Mouse (Mus musculus) hindbrain, postnatal 0 days (tissue): ENCODE measurements around the gene Pou2f3. TPM values are rescaled to one million over a fixed set of nuclear protein-coding genes. Genes with fewer than 3 reads are reported as not detected.
A peak's percentile ranks its signal among the peaks of the same experiment; 100 is the strongest.

ENCODE experiments used
- ATAC-seq: fragments of 200-750 bp; cut with Nextera tagmentation; 2 replicates; pipeline ENCODE4 v1.8.0; 2017; ENCODE audit warnings: mild to moderate bottlenecking, moderate TSS enrichment, moderate library complexity
- DNase-seq: peaks from one replicate; pipeline ENCODE4 v3.0.0-alpha.2; 2015; ENCODE audit warnings: low spot score
- H3K27ac ChIP-seq: fragments of 300-500 bp; sonication (generic); 2 replicates; pipeline ENCODE4 v1.5.1; 2014; ENCODE audit warnings: mild to moderate bottlenecking
- H3K27me3 ChIP-seq: fragments of 300-500 bp; sonication (generic); 2 replicates; pipeline ENCODE4 v1.6.1; 2014; ENCODE audit warnings: low read length, mixed read lengths; ENCODE audit not compliant: insufficient read depth
- H3K36me3 ChIP-seq: fragments of 300-500 bp; sonication (generic); 2 replicates; pipeline ENCODE4 v1.6.1; 2014; ENCODE audit warnings: low read length, mixed read lengths; ENCODE audit not compliant: insufficient read depth
- H3K4me1 ChIP-seq: fragments of 300-500 bp; sonication (generic); 2 replicates; pipeline ENCODE4 v1.6.1; 2014; ENCODE audit warnings: antibody characterized with exemption, low read length, mixed read lengths; ENCODE audit not compliant: insufficient read depth
- H3K4me2 ChIP-seq: fragments of 300-500 bp; sonication (generic); 2 replicates; pipeline ENCODE4 v1.6.1; 2014; ENCODE audit warnings: low read depth, mild to moderate bottlenecking, low read length, moderate library complexity, mixed read lengths
- H3K4me3 ChIP-seq: fragments of 300-500 bp; sonication (generic); 2 replicates; pipeline ENCODE4 v1.5.1; 2014; ENCODE audit warnings: low read length
- H3K9ac ChIP-seq: fragments of 300-500 bp; sonication (generic); replicated peaks from 2 replicates; pipeline ENCODE4 v1.6.1; 2014; ENCODE audit warnings: mild to moderate bottlenecking, low read length, moderate library complexity, mixed read lengths
- H3K9me3 ChIP-seq: fragments of 300-500 bp; sonication (generic); 2 replicates; pipeline ENCODE4 v1.6.1; 2016; ENCODE audit warnings: low read length, mixed read lengths
- CTCF ChIP-seq: IDR thresholded peaks from 2 replicates; pipeline ENCODE4 v1.5.1; 2016; ENCODE audit warnings: antibody characterized with exemption, control low read depth, low read depth
- WGBS: fragments of 180-500 bp; shearing (Covaris S2); extraction: QIAGEN DNeasy Blood & Tissue Kit; methylation state at CpG from one replicate; pipeline ENCODE4 v1.1.7; 2014; 5-methylcytosine and 5-hydroxymethylcytosine counted together
- polyA plus RNA-seq: library from polyadenylated mRNA; unstranded; fragments of >200 nt; fragmentation: Nextera tagmentation; extraction: Ambion mirVana; gene quantifications from 2 replicates; pipeline ENCODE4 v1.2.1, GENCODE M21; 2015
- total RNA-seq: library from RNA; depleted of rRNA; stranded (reverse); fragments of >200 nt; gene quantifications from 2 replicates; pipeline ENCODE4 v1.2.3, GENCODE M21; 2014

Pou2f3 gene
- total and polyA plus RNA-seq, 2 experiments from 2014 or later, result 0.10 to 0.13 TPM

GRCm38 (mm10) chr9:43116134-43116996 lies 93.8 kb downstream of the Pou2f3 start, which contains the start of gene Tmem136:
Gene Tmem136, minus strand, starts transcription at chr9:43116570.
- Histone ChIP-seq H3K4me1 (peaks cover 6% of the 10 kb centered on the region), H3K4me2 (peak within 1 kb of the TSS; percentile 73), H3K9ac (peak within 1 kb of the TSS; percentile 92), H3K36me3 (peaks cover 5% of the 10 kb centered on the region; the same call in 1 of the 2 replicates), H3K9me3 (no peaks in the 10 kb centered on the region), H3K27ac (peak within 1 kb of the TSS; percentile 82), H3K27me3 (no peaks in the 10 kb centered on the region), H3K4me3 (peak within 1 kb of the TSS; percentile 83)
- TF ChIP-seq CTCF, result peak; percentile 50
- peak; percentile 96 for ATAC-seq
- 4% methylated on average over 55 of the region's 55 CpGs for WGBS
- peak; percentile 85 for DNase-seq

- no peaks in the 10 kb centered on the region for H3K9me3 ChIP-seq
- WGBS, result 13% methylated on average over 12 of the region's 12 CpGs
- peak overlapping the region; percentile 73 for H3K4me2 ChIP-seq
- H3K4me1 ChIP-seq, result peaks cover 6% of the 10 kb centered on the region
- DNase-seq (no peak), ATAC-seq (no peak)
- peak overlapping the region; percentile 82 for H3K27ac ChIP-seq
- no peak for TF ChIP-seq CTCF
- H3K4me3 ChIP-seq, result peak overlapping the region; percentile 83
- H3K9ac ChIP-seq, result peak overlapping the region; percentile 92
- H3K27me3 ChIP-seq, result no peaks in the 10 kb centered on the region
- peaks cover 11% of the 10 kb centered on the region for H3K36me3 ChIP-seq
Observed at GRCm38 (mm10) chr9:43115431-43116133, 94.6 kb downstream of the Pou2f3 start.

GRCm38 (mm10) chr9:43114833-43115232 lies 95.3 kb downstream of the Pou2f3 start:
- TF ChIP-seq CTCF, result no peak
- 95% methylated on average over 4 of the region's 4 CpGs for WGBS
- no peak for DNase-seq
- peak overlapping the region; percentile 73 for H3K4me2 ChIP-seq
- ATAC-seq, result no peak
- H3K4me3 ChIP-seq, result no peak overlapping the region
- H3K4me1 ChIP-seq, result peaks cover 6% of the 10 kb centered on the region
- peaks cover 11% of the 10 kb centered on the region for H3K36me3 ChIP-seq
- H3K9ac ChIP-seq, result no peak overlapping the region
- H3K27ac ChIP-seq, result no peak overlapping the region
- H3K9me3 ChIP-seq, result no peaks in the 10 kb centered on the region
- H3K27me3 ChIP-seq, result no peaks in the 10 kb centered on the region

GRCm38 (mm10) chr9:43110286-43110980 lies 99.7 kb downstream of the Pou2f3 start:
- DNase-seq (no peak), ATAC-seq (no peak)
- Histone ChIP-seq H3K4me3 (no peak overlapping the region), H3K4me1 (peaks cover 6% of the 10 kb centered on the region), H3K27me3 (no peaks in the 10 kb centered on the region), H3K36me3 (peaks cover 11% of the 10 kb centered on the region), H3K9ac (no peak overlapping the region), H3K4me2 (no peak overlapping the region), H3K9me3 (no peaks in the 10 kb centered on the region), H3K27ac (no peak overlapping the region)
- 77% methylated on average over 8 of the region's 8 CpGs for WGBS
- no peak for TF ChIP-seq CTCF

GRCm38 (mm10) chr9:43109125-43109524 lies 101.0 kb downstream of the Pou2f3 start:
- 87% methylated on average over 7 of the region's 7 CpGs for WGBS
- TF ChIP-seq CTCF, result no peak
- Histone ChIP-seq H3K4me3 (no peak overlapping the region), H3K4me2 (no peak overlapping the region), H3K27me3 (no peaks in the 10 kb centered on the region), H3K9me3 (no peaks in the 10 kb centered on the region), H3K4me1 (no peaks in the 10 kb centered on the region), H3K9ac (no peak overlapping the region), H3K36me3 (peaks cover 11% of the 10 kb centered on the region), H3K27ac (no peak overlapping the region)
- DNase-seq, result no peak
- ATAC-seq, result no peak

GRCm38 (mm10) chr9:43108721-43109120 lies 101.4 kb downstream of the Pou2f3 start:
- Histone ChIP-seq H3K27ac (no peak overlapping the region), H3K36me3 (peaks cover 11% of the 10 kb centered on the region), H3K27me3 (no peaks in the 10 kb centered on the region), H3K4me3 (no peak overlapping the region), H3K4me1 (peaks cover 3% of the 10 kb centered on the region; the same call in 1 of the 2 replicates), H3K4me2 (no peak overlapping the region), H3K9me3 (no peaks in the 10 kb centered on the region), H3K9ac (no peak overlapping the region)
- TF ChIP-seq CTCF, result no peak
- ATAC-seq, result no peak
- 87% methylated on average over 3 of the region's 3 CpGs for WGBS
- no peak for DNase-seq
